Mouse (Mus musculus) 3134 (cell line): Measurements from ENCODE around the gene Synrg.
A peak's percentile ranks its signal among the peaks of the same experiment; 100 is the strongest.

Experiments used
- DNase-seq: peaks from one replicate; pipeline ENCODE4 v3.0.0-alpha.2; 2011; ENCODE audit warnings: low spot score; ENCODE audit not compliant: insufficient read length; ENCODE audit errors: extremely low read depth

Synrg gene

DNA sequence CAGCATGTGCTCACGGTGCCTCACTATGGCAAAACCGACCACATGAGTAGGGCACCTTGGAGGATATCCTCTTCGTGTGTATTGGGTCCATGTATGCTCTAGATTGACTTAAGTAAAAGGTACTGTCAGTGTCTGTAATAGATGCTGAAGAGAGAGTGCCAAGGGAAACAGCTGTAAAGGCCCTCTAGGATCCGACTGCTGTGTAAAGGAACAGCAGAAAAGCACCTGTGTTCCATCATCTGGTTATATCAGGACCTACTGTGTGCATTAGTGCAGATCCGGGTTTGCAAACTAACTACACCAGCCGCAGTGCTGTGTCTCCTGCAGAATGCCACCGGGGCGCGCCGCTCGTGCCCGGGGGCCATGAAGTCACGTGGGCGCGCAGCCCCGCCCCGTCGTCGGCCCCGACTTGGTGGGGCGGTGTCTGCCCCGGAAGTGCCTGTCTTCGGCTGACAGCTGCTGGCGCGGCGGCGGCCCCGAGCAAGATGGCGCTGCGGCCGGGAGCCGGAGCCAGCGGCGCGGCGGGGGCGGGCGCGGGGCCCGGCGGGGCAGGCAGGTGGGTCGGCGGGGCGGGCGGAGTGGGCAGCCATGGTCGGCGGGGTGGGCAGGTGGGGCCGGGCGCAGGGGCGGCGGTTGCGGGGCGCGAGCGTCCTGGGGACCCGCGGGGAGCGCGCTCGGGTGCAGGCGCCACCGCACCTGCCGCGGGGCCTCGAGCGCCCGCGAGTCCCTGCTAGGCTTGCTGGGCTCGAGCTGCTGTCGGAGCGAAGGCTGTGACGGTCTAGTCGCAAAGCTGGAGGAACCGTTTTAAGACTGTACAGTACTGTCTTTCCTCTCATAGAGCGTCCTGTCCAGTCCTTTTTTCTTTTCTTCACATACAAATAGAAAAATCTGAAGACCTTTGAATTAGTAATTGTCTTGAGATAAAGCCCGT, at the start of gene Synrg:
Gene Synrg (plus strand): TSS at position 438 of the 931 bp plus-strand sequence.
- peak; percentile 89 for DNase-seq

- DNase-seq, result no peak
Measured at GRCm38 (mm10) chr11:83914501-83914900, 49.7 kb upstream of the Synrg start.

- DNase-seq, result no peak
Measured at GRCm38 (mm10) chr11:83922600-83922999, 41.6 kb upstream of the Synrg start.

- DNase-seq, result peak; percentile 18
Measured at GRCm38 (mm10) chr11:83927097-83927496, 37.1 kb upstream of the Synrg start.

- no peak for DNase-seq
Measured at GRCm38 (mm10) chr11:83932506-83933106, 31.6 kb upstream of the Synrg start.

DNA sequence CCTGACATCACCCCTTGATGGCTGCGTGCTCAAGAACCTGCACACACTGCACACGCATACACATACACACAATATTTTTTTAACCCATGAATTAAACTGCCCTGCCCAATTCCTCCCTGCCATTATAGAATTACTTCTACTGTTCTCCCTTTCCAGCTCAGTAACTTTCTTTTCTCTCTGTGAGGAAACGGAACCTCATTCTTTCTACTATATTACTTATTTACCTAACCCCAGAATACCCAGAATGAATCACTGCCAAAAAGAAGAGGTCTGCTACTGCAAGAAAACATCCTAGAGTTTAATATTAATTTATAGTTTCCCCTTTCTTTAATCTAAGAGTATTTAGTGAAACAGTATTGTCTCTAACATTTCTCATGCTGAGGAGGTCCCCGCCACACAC, 30.9 kb upstream of the Synrg start:
- DNase-seq, result no peak

DNA sequence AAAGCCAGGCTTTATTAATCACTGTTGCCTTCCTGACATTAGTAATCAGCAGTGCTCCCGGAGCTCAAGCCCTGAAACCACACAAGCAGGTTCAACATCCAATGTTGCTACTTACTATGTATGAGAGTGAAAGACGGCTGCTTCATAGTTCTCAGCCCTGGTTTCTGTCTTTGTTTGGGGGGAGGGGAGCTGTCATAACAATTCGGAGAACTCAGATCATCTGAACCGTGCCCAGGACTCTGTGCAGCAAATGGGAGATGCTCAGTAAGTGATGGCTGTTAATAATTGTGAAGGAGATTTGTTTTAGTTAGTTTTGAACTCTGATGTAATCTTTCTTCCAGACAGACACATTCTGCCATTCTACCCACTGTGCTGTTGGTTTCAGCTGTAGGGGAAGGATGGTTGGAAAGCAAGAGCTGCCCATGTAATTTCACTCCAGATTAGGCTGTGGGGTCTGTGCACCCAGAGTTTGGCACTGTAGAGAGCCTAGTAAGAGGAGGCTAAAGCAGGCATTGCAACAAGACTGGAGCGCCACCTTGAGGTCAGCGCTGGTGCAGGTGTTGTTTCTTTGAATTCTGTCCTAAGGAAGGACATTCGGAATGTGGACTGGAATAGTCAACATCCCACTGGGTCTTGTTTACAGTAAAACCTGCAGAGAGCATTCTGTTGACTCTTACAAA, 28.1 kb upstream of the Synrg start:
- peak; percentile 22 for DNase-seq

GRCm38 (mm10) chr11:83938556-83938955, 25.7 kb upstream of the Synrg start:
- DNase-seq, result no peak

DNA sequence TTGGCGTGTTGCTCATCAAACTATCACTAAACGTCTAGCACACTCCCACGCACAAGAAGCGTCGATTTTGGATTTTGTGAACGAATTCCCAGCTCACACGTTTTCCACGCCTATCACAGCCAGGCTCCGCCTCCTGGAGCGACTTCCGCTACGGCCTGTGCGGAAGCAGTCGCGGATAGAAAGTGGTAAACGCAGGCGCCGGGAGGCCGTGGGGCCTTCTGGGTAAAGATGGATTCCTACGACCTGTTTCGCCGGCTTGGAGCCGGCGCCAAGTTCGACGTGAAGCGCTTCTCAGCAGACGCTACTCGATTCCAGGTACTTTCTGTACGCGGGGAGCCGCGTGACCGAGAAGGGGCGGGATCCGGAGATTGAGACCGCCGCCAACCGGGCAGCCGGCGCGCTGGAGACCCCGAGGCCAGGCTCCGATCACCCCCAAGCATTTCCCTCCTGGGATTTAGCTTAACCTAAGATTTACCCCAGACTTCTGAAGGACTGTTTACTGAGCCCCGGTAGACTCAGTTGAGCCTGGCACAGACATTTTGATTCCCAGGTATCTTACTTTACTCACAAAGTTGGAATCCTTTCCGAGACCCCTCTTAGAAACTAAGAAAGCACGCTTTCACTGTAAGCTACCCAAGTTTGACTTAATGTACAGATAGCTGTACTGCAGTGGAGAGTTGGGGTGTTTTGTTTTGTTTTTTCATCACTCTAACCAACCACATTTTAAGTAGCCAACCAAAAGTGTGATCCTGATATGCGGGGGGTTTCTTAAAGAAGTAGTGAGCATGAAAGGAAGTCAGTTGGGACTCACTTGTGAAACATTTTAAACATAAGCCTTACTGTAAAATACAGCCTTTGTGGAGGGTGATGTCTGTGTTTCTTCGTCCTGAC, 22.0 kb upstream of the Synrg start, which contains the start of gene Ddx52:
Gene Ddx52 (plus strand): TSS at position 113 of the 891 bp plus-strand sequence.
- DNase-seq, result peak; percentile 86

DNA sequence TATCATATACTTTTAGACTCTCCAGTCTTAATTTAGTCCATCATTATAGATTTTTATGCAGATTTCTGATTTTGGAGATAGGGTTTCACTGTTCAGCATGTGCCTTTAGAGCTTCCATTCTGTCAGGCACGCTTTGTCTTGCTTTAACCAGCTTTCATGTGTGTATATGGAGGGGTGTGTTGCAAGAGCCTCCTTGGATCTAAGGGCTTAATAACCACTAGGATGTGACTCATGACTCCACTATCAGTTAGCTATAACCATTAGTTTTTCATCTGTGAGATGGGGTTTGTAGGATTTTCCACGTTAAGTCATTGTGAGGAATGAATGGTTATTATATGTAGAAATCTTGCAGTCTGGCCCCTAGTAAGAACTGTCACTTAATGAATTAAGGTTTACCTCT, 7.4 kb upstream of the Synrg start:
- DNase-seq, result no peak

DNA sequence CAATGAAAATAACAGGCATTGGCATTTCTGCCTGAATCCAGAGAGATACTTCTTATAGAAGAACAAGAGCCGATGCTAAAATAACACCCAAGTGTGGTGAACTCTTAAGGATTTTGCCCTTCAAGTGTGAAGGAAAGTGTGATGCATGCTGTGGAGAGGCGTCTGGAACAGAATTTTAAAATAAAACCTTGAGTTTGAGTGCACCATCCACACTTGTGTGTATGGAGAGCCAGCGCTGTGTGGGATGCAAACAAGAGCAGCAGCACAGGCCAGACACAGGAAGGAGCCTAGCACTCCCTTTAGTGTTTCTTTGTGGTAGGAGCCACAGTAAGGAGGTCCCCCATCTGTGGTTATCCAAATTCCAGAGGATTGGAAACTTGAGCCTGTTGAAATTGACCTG, 2.2 kb upstream of the Synrg start:
- DNase-seq, result no peak

DNA sequence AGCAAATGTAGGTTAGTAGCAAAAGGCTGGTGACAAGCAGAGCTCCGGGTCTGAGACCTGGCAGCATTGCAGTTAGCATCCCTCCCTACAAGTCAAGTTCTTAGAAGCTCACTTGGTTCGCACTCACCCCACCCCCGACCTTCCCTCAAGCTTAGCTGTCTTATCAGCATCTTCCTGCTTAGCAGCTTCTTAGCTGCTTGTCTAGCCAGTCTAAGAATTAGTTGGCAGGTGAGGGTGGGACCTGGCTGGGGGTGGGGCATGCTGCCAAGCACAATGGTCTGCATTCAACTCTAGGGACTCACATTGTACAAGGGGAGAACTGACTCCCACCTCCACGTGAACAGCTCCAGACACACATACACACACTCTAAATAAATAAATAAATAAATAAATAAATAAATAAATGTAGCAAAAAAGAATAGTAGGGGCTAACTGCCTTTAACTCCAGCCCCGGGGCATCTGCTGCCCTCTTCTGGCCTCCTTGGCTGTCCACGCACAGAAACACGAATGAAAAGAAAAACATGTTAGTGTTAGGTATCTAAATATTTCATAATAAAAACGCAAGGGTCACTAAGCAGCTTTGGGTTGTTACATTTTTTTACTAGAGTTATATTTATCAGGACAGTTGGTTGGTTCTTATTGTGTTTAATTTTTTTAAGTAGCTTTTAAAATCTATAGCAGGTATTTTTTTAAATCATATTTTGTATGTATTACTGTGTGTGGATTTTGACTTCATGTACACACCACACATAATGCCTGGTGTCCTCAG, 3.4 kb downstream of the Synrg start:
- no peak for DNase-seq

GRCm38 (mm10) chr11:83968205-83968575, 4.0 kb downstream of the Synrg start:
- DNase-seq, result no peak

DNA sequence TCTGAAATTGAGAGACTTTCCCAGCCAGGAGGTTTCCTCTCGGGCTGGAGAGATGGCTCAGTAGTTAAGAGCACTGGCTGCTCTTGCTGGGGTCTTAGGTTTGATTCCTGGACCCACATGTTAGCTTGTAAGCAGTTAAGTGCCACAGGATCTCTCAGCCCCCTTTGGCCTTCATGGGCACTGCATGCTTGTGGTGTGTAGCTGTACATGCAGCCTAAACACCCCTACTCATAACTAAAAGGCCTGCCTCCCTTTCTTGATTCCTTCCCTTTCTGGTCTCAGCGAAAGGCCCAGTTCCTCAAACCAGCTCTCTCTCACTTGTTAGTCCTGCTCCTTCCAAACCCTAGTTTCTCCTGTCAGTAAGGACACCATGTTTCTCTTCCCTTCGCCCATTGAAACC, 4.8 kb downstream of the Synrg start:
- DNase-seq, result no peak

- no peak for DNase-seq
Measured at GRCm38 (mm10) chr11:83974561-83975346, 10.5 kb downstream of the Synrg start.

DNA sequence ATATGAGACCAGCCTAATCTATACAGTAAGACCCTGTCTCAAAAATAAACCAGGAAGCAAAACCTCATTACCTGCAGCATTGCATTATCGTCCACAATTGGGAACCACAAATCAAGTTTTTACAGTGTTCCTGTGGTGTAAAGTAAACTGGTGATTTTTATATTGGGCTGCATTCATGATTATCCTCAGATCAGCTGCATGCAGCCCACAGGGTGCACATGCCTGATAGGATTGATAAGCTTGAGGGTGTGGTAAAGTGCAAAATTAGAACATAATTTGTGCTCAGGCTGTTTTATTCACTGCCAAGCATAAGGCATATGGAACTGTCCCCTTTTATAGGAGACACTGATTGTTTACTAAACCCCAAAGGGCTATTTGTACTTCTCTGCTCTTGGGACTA, 11.3 kb downstream of the Synrg start:
- no peak for DNase-seq

DNA sequence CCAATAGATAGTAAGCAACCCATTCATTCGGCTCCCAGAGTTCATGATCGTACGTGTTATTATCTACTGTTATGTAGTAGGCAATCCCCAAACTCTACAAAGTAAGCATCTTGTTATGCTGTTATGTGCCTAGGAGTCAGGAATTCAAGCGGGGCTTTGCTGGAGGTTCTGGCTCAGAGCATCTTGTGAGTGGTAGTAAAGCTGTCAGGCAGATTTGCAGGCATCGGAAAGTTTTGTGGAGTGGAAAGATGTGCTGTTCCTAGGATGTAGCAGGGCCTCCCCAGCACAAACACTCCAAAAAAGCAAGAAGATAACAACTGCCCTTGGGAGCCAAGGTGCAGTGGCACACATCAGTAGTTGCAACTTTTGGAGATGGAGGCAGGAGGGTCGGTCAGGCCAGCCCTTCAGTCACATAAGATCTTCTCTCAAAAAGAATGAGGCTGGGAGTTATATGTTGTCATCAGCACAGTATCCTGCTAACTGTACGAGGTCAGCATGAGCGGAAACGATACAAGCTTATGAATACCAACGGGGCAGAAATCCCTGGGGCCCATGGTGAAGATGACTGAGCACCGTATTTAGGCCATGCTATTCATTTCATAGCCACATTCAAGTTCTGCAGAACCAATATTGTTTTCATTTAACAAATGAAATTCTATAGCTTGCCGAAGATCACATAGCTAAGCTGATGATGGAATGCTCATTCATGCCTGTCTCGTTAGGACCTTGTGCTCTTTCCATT, 12.2 kb downstream of the Synrg start:
- DNase-seq, result no peak

- DNase-seq, result no peak
Measured at GRCm38 (mm10) chr11:83977810-83978209, 13.6 kb downstream of the Synrg start.
